Mouse (Mus musculus) midbrain, embryonic 14.5 days (tissue): ENCODE data around the gene Rab19. TPM values are rescaled to one million over a fixed set of nuclear protein-coding genes. Genes with fewer than 3 reads are reported as not detected.

Experiments
- ATAC-seq: fragments of 200-750 bp; cut with Nextera tagmentation; 2 replicates; pipeline ENCODE4 v1.8.0; 2017; ENCODE audit warnings: moderate number of reproducible peaks, moderate library complexity; ENCODE audit not compliant: low FRiP score, low TSS enrichment
- DNase-seq: peaks from one replicate; pipeline ENCODE4 v3.0.0-alpha.2; 2015
- H3K27ac ChIP-seq: fragments of 300-500 bp; sonication (generic); replicated peaks from 2 replicates; pipeline ENCODE4 v1.5.1; 2014; ENCODE audit warnings: mild to moderate bottlenecking, low read depth, low read length, moderate library complexity
- H3K27me3 ChIP-seq: fragments of 300-500 bp; sonication (generic); 2 replicates; pipeline ENCODE4 v1.6.1; 2014; ENCODE audit warnings: low read length, control low read depth, mixed read lengths; ENCODE audit not compliant: control insufficient read depth, insufficient read depth
- H3K36me3 ChIP-seq: fragments of 300-500 bp; sonication (generic); 2 replicates; pipeline ENCODE4 v1.6.1; 2014; ENCODE audit warnings: low read length, control low read depth; ENCODE audit not compliant: control insufficient read depth, insufficient read depth
- H3K4me1 ChIP-seq: fragments of 300-500 bp; sonication (generic); 2 replicates; pipeline ENCODE4 v1.6.1; 2014; ENCODE audit warnings: mild to moderate bottlenecking, antibody characterized with exemption, low read length, control low read depth; ENCODE audit not compliant: control insufficient read depth, insufficient read depth
- H3K4me2 ChIP-seq: fragments of 300-500 bp; sonication (generic); 2 replicates; pipeline ENCODE4 v1.6.1; 2014; ENCODE audit warnings: mild to moderate bottlenecking, low read length, moderate library complexity
- H3K4me3 ChIP-seq: fragments of 300-500 bp; sonication (generic); replicated peaks from 2 replicates; pipeline ENCODE4 v1.5.1; 2014; ENCODE audit warnings: low read depth, low read length
- H3K9ac ChIP-seq: fragments of 300-500 bp; sonication (generic); replicated peaks from 2 replicates; pipeline ENCODE4 v1.6.1; 2014; ENCODE audit warnings: mild to moderate bottlenecking, low read length, moderate library complexity
- H3K9me3 ChIP-seq: fragments of 300-500 bp; sonication (generic); 2 replicates; pipeline ENCODE4 v1.6.1; 2016; ENCODE audit warnings: low read length, control low read depth, mixed read lengths; ENCODE audit not compliant: control insufficient read depth
- WGBS: fragments of 180-500 bp; shearing (Covaris S2); extraction: QIAGEN DNeasy Blood & Tissue Kit; methylation state at CpG from one replicate; pipeline ENCODE4 v1.1.7; 2014; 5-methylcytosine and 5-hydroxymethylcytosine counted together
- polyA plus RNA-seq: library from polyadenylated mRNA; unstranded; fragments of >200 nt; fragmentation: Nextera tagmentation; extraction: Ambion mirVana; gene quantifications from 2 replicates; pipeline ENCODE4 v1.2.1, GENCODE M21; 2014

Rab19 gene
- polyA plus RNA-seq, 1 experiment from 2014 or later, result 0.17 TPM

GRCm38 (mm10) chr6:39395471-39395870, 14.5 kb downstream of the Rab19 start:
- H3K9me3 ChIP-seq, result no peaks in the 10 kb centered on the region
- DNase-seq, result no peak
- H3K27ac ChIP-seq, result no peak overlapping the region
- H3K4me1 ChIP-seq, result no peaks in the 10 kb centered on the region
- ATAC-seq, result no peak
- H3K4me2 ChIP-seq, result no peak overlapping the region
- H3K36me3 ChIP-seq, result peaks cover 53% of the 10 kb centered on the region
- H3K4me3 ChIP-seq, result no peak overlapping the region
- WGBS, result 79% methylated on average over 4 of the region's 4 CpGs
- H3K27me3 ChIP-seq, result no peaks in the 10 kb centered on the region
- no peak overlapping the region for H3K9ac ChIP-seq

GRCm38 (mm10) chr6:39395916-39396315, 14.9 kb downstream of the Rab19 start:
- ATAC-seq, result no peak
- Histone ChIP-seq H3K36me3 (peaks cover 49% of the 10 kb centered on the region), H3K27me3 (no peaks in the 10 kb centered on the region), H3K27ac (no peak overlapping the region), H3K4me2 (no peak overlapping the region), H3K9ac (no peak overlapping the region), H3K4me3 (no peak overlapping the region), H3K4me1 (no peaks in the 10 kb centered on the region), H3K9me3 (no peaks in the 10 kb centered on the region)
- no peak for DNase-seq
- 86% methylated on average over 4 of the region's 4 CpGs for WGBS

- Histone ChIP-seq H3K4me1 (no peaks in the 10 kb centered on the region), H3K9ac (no peak overlapping the region), H3K27ac (no peak overlapping the region), H3K4me2 (no peak overlapping the region), H3K27me3 (no peaks in the 10 kb centered on the region), H3K36me3 (peaks cover 54% of the 10 kb centered on the region), H3K9me3 (no peaks in the 10 kb centered on the region), H3K4me3 (no peak overlapping the region)
- ATAC-seq, result no peak
- no peak for DNase-seq
- 95% methylated on average over 6 of the region's 6 CpGs for WGBS
These were observed 16.1 kb downstream of the Rab19 start for GRCm38 (mm10) chr6:39397046-39397445.

- Histone ChIP-seq H3K36me3 (peaks cover 63% of the 10 kb centered on the region), H3K9me3 (no peaks in the 10 kb centered on the region), H3K4me3 (no peak overlapping the region), H3K4me2 (no peak overlapping the region), H3K27ac (no peak overlapping the region), H3K9ac (no peak overlapping the region), H3K4me1 (no peaks in the 10 kb centered on the region), H3K27me3 (no peaks in the 10 kb centered on the region)
- WGBS, result 95% methylated on average over 9 of the region's 9 CpGs
- DNase-seq (no peak), ATAC-seq (no peak)
These were observed 17.4 kb downstream of the Rab19 start for GRCm38 (mm10) chr6:39398342-39398741.

- H3K36me3 ChIP-seq, result peaks cover 79% of the 10 kb centered on the region
- 67% methylated on average over 7 of the region's 7 CpGs for WGBS
- H3K9ac ChIP-seq, result no peak overlapping the region
- no peak overlapping the region for H3K4me2 ChIP-seq
- H3K4me1 ChIP-seq, result no peaks in the 10 kb centered on the region
- no peak for ATAC-seq
- no peak overlapping the region for H3K27ac ChIP-seq
- H3K4me3 ChIP-seq, result no peak overlapping the region
- no peaks in the 10 kb centered on the region for H3K27me3 ChIP-seq
- no peaks in the 10 kb centered on the region for H3K9me3 ChIP-seq
- peak; percentile 39 for DNase-seq
These were observed 19.4 kb downstream of the Rab19 start for GRCm38 (mm10) chr6:39400343-39400742.

GRCm38 (mm10) chr6:39403136-39403535, 22.2 kb downstream of the Rab19 start:
- 93% methylated on average over 2 of the region's 2 CpGs for WGBS
- DNase-seq (no peak), ATAC-seq (no peak)
- peaks cover 79% of the 10 kb centered on the region for H3K36me3 ChIP-seq
- H3K27ac ChIP-seq, result no peak overlapping the region
- no peak overlapping the region for H3K4me2 ChIP-seq
- no peaks in the 10 kb centered on the region for H3K4me1 ChIP-seq
- H3K9ac ChIP-seq, result no peak overlapping the region
- H3K4me3 ChIP-seq, result no peak overlapping the region
- no peaks in the 10 kb centered on the region for H3K9me3 ChIP-seq
- H3K27me3 ChIP-seq, result no peaks in the 10 kb centered on the region

GRCm38 (mm10) chr6:39406480-39406879, 25.5 kb downstream of the Rab19 start:
- Histone ChIP-seq H3K4me3 (no peak overlapping the region), H3K27me3 (no peaks in the 10 kb centered on the region), H3K36me3 (peaks cover 56% of the 10 kb centered on the region), H3K27ac (no peak overlapping the region), H3K9ac (no peak overlapping the region), H3K4me1 (no peaks in the 10 kb centered on the region), H3K4me2 (no peak overlapping the region), H3K9me3 (no peaks in the 10 kb centered on the region)
- WGBS, result 95% methylated on average over 5 of the region's 5 CpGs
- no peak for ATAC-seq
- DNase-seq, result no peak

GRCm38 (mm10) chr6:39414106-39414505, 33.1 kb downstream of the Rab19 start:
- H3K27ac ChIP-seq, result 0 out of 2 replicates have a peak overlapping the region, but pooled peaks have one; percentile 10
- DNase-seq (peak; percentile 49), ATAC-seq (no peak)
- H3K9ac ChIP-seq, result no peak overlapping the region
- H3K9me3 ChIP-seq, result no peaks in the 10 kb centered on the region
- H3K4me3 ChIP-seq, result no peak overlapping the region
- no peak overlapping the region for H3K4me2 ChIP-seq
- peaks cover 10% of the 10 kb centered on the region; the same call in 1 of the 2 replicates for H3K4me1 ChIP-seq
- H3K36me3 ChIP-seq, result peaks cover 2% of the 10 kb centered on the region; the same call in 1 of the 2 replicates
- WGBS, result 95% methylated on average over 1 of the region's 1 CpGs
- H3K27me3 ChIP-seq, result no peaks in the 10 kb centered on the region

- no peaks in the 10 kb centered on the region for H3K27me3 ChIP-seq
- peaks cover 10% of the 10 kb centered on the region; the same call in 1 of the 2 replicates for H3K4me1 ChIP-seq
- no peak for ATAC-seq
- no peak overlapping the region for H3K9ac ChIP-seq
- H3K9me3 ChIP-seq, result no peaks in the 10 kb centered on the region
- no peak overlapping the region for H3K4me3 ChIP-seq
- no peak overlapping the region for H3K27ac ChIP-seq
- no peak overlapping the region for H3K4me2 ChIP-seq
- H3K36me3 ChIP-seq, result no peaks in the 10 kb centered on the region
- DNase-seq, result peak; percentile 72
- 50% methylated on average over 3 of the region's 5 CpGs for WGBS
These were observed 34.8 kb downstream of the Rab19 start for GRCm38 (mm10) chr6:39415762-39416161.
